Mouse (Mus musculus) cerebellum, postnatal 4 days (tissue): ENCODE measurements around the gene Acsl3.

Experiments
- DNase-seq, 2 experiments: peaks; one replicate each; pipeline ENCODE4 v3.0.0; 2022; ENCODE audit warnings: low spot score in 2 of 2, mixed read lengths in 1 of 2

The Acsl3 gene

GRCm38 (mm10) chr1:78742198-78742597 lies 84.6 kb downstream of the Acsl3 start:
- no peak for DNase-seq

GRCm38 (mm10) chr1:78743318-78743717 lies 85.7 kb downstream of the Acsl3 start:
- no peak for DNase-seq

- DNase-seq, result no peak
Observed at GRCm38 (mm10) chr1:78745230-78745777, 87.7 kb downstream of the Acsl3 start.
